In genomic region chr4:151135491-151135890, GRCm38 (mm10) we compare ENCODE assay signal across 28 mouse cellular contexts. TPM values are rescaled to one million over a fixed set of nuclear protein-coding genes. Genes with fewer than 3 reads are reported as not detected.
"Had no signal": no experiment of that assay in that cellular context is flagged by ENCODE, and none has a peak within 500 bp of the region (broad histone marks: within the 10 kb centered on the region; RNA-seq: fewer than 3 reads in every experiment).

No protein-coding gene starts in this region.

- H3K27ac ChIP-seq: left cerebral cortex, adult 2 months; limb, embryonic 12.5 days; limb, embryonic 15.5 days; liver, embryonic 14.5 days; macrophage; midbrain, embryonic 12.5 days; midbrain, embryonic 15.5 days; neural tube, embryonic 12.5 days; neural tube, embryonic 15.5 days had no signal

- H3K27me3 ChIP-seq: midbrain, embryonic 15.5 days; neural tube, embryonic 15.5 days had no signal

- DNase-seq: layer of hippocampus, postnatal 36 days; left cerebral cortex, postnatal 4 days; liver, postnatal 0 days; lung, embryonic 14.5 days; retina, postnatal 1 day; right cerebral cortex, postnatal 25 days; spleen, adult 18-20 months; thymus, adult 18-20 months; thymus, postnatal 36 days had no signal

- H3K4me2 ChIP-seq: limb, embryonic 12.5 days; limb, embryonic 15.5 days; liver, embryonic 11.5 days; lung, embryonic 14.5 days; midbrain, embryonic 12.5 days; midbrain, embryonic 15.5 days; neural tube, embryonic 12.5 days; neural tube, embryonic 15.5 days had no signal

- H3K36me3 ChIP-seq: limb, embryonic 12.5 days; limb, embryonic 15.5 days; midbrain, embryonic 12.5 days; midbrain, embryonic 15.5 days; neural tube, embryonic 12.5 days; neural tube, embryonic 15.5 days had no signal

- H3K9ac ChIP-seq: limb, embryonic 12.5 days; limb, embryonic 15.5 days; liver, embryonic 14.5 days; liver, postnatal 0 days; lung, embryonic 14.5 days; midbrain, embryonic 12.5 days; midbrain, embryonic 15.5 days; neural tube, embryonic 12.5 days; neural tube, embryonic 15.5 days had no signal

- H3K9me3 ChIP-seq: limb, embryonic 12.5 days; limb, embryonic 15.5 days; midbrain, embryonic 12.5 days; midbrain, embryonic 15.5 days; neural tube, embryonic 12.5 days; neural tube, embryonic 15.5 days had no signal

- H3K4me3 ChIP-seq: left cerebral cortex, adult 2 months; limb, embryonic 12.5 days; limb, embryonic 15.5 days; midbrain, embryonic 12.5 days; midbrain, embryonic 15.5 days; neural tube, embryonic 12.5 days; neural tube, embryonic 15.5 days had no signal

- ATAC-seq: liver, postnatal 0 days; lung, postnatal 0 days; midbrain, embryonic 15.5 days had no signal

RNA-seq across cellular contexts. Expression of gene Gm13090, which starts 46.1 kb away (rescaled TPM):
- total RNA-seq: layer of hippocampus, adult 8-10 months; layer of hippocampus, postnatal 10 days; layer of hippocampus, postnatal 36 days; left cerebral cortex, adult 2 months; left cerebral cortex, postnatal 10 days; left cerebral cortex, postnatal 4 days; megakaryocyte, adult 5-6 weeks had no signal
- polyA plus RNA-seq: kidney, embryonic 16.5 days; limb, embryonic 12.5 days; limb, embryonic 15.5 days; liver, embryonic 11.5 days; liver, embryonic 14.5 days; liver, postnatal 0 days; lung, embryonic 14.5 days; lung, postnatal 0 days; macrophage; midbrain, embryonic 12.5 days; neural tube, embryonic 12.5 days; neural tube, embryonic 15.5 days; stomach, embryonic 16.5 days; testis, adult 2 months; urinary bladder, adult 2 months had no signal
